Mouse (Mus musculus) myocyte (in vitro differentiated cells): ENCODE results near the gene Nrd1. TPM values are rescaled to one million over a fixed set of nuclear protein-coding genes. Genes with fewer than 3 reads are reported as not detected.

Source experiments
- H3K27me3 ChIP-seq: one replicate; pipeline ENCODE4 v1.6.1; 2011; ENCODE audit not compliant: control insufficient read depth, insufficient read depth, insufficient read length
- H3K36me3 ChIP-seq: one replicate; pipeline ENCODE4 v1.6.1; 2011; ENCODE audit not compliant: control insufficient read depth, insufficient read depth
- H3K4me2 ChIP-seq: one replicate; pipeline ENCODE4 v1.6.1; 2011; ENCODE audit warnings: low read depth, control low read depth
- H3K4me3 ChIP-seq: one replicate; pipeline ENCODE4 v1.5.1; 2011; ENCODE audit warnings: mild to moderate bottlenecking, control low read depth, moderate library complexity
- H3K79me2 ChIP-seq: one replicate; pipeline ENCODE4 v1.6.1; 2011; ENCODE audit not compliant: control insufficient read depth, insufficient read depth
- H3ac ChIP-seq: one replicate; pipeline ENCODE4 v1.6.1; 2011; ENCODE audit not compliant: control insufficient read depth, insufficient read length
- CEBPB ChIP-seq: IDR thresholded peaks from 2 replicates; pipeline ENCODE4 v1.6.1; 2011; ENCODE audit warnings: mild to moderate bottlenecking, moderate library complexity; ENCODE audit not compliant: poor library complexity, insufficient read depth, severe bottlenecking
- E2F4 ChIP-seq: IDR thresholded peaks from one replicate; pipeline ENCODE4 v1.6.1; 2011; ENCODE audit warnings: mild to moderate bottlenecking, control low read depth, moderate library complexity; ENCODE audit not compliant: insufficient read depth
- MAX ChIP-seq: IDR thresholded peaks from one replicate; pipeline ENCODE4 v1.6.1; 2011; ENCODE audit warnings: low read depth, mild to moderate bottlenecking, control low read depth
- MYOD1 ChIP-seq, 3 experiments: IDR thresholded peaks; one replicate each; pipeline ENCODE4 v1.6.1; 2011; ENCODE audit warnings: control low read depth in 2 of 3, low read depth in 2 of 3, mild to moderate bottlenecking in 2 of 3, moderate library complexity in 1 of 3; ENCODE audit not compliant: insufficient read length in 2 of 3, control insufficient read depth in 1 of 3
- MYOG ChIP-seq, 3 experiments: IDR thresholded peaks; one replicate each; pipeline ENCODE4 v1.6.1; 2011; ENCODE audit warnings: control low read depth in 2 of 3, low read depth in 2 of 3, mild to moderate bottlenecking in 2 of 3; ENCODE audit not compliant: insufficient read length in 2 of 3, control insufficient read depth in 1 of 3, insufficient read depth in 1 of 3
- POLR2A ChIP-seq: IDR thresholded peaks from one replicate; pipeline ENCODE4 v1.6.1; 2011; ENCODE audit warnings: low read depth, mild to moderate bottlenecking, control low read depth, moderate library complexity; ENCODE audit not compliant: insufficient read length
- POLR2AphosphoS2 ChIP-seq: IDR thresholded peaks from one replicate; pipeline ENCODE4 v1.6.1; 2011; ENCODE audit warnings: low read depth, control low read depth; ENCODE audit not compliant: insufficient read length
- REST ChIP-seq: IDR thresholded peaks from one replicate; pipeline ENCODE4 v1.6.1; 2011; ENCODE audit warnings: mild to moderate bottlenecking, control low read depth, moderate library complexity; ENCODE audit not compliant: insufficient read depth, insufficient read length
- SRF ChIP-seq: IDR thresholded peaks from one replicate; pipeline ENCODE4 v1.6.1; 2011; ENCODE audit warnings: low read depth; ENCODE audit not compliant: control insufficient read depth, insufficient read length
- TCF12 ChIP-seq: IDR thresholded peaks from one replicate; pipeline ENCODE4 v1.6.1; 2011; ENCODE audit warnings: mild to moderate bottlenecking, control low read depth; ENCODE audit not compliant: poor library complexity, insufficient read depth, severe bottlenecking
- TCF3 ChIP-seq: IDR thresholded peaks from one replicate; pipeline ENCODE4 v1.6.1; 2011; ENCODE audit warnings: low read depth, control low read depth; ENCODE audit not compliant: insufficient read length
- USF1 ChIP-seq: IDR thresholded peaks from one replicate; pipeline ENCODE4 v1.6.1; 2011; ENCODE audit warnings: low read depth, mild to moderate bottlenecking, control low read depth, moderate library complexity
- polyA plus RNA-seq: library from polyadenylated mRNA; unstranded; fragments of >200 nt; fragmentation: generic; extraction: Trizol; gene quantifications from one replicate; pipeline ENCODE4 v1.2.1, GENCODE M21; 2012; ENCODE audit warnings: missing spikeins

Nrd1 gene
- polyA plus RNA-seq, 1 experiment: 55.8 TPM

- no peak for TF ChIP-seq REST
- no peak for TF ChIP-seq E2F4
- no peak for TF ChIP-seq TCF12
- TF ChIP-seq POLR2A: no peak
- peak in 1 of 3 experiments; percentile 35 for TF ChIP-seq MYOD1 (IDR thresholded peaks at IDR 0.05; ENCODE audit: control insufficient read depth in 1 of 3, insufficient read length in 2 of 3, low read depth in 2 of 3)
- TF ChIP-seq MYOG (IDR thresholded peaks at IDR 0.05; ENCODE audit: control insufficient read depth in 1 of 3, insufficient read depth in 1 of 3, insufficient read length in 2 of 3, low read depth in 2 of 3): peak in 2 of 3 experiments; percentile 23 to 26
- no peak for TF ChIP-seq CEBPB
- no peak overlapping the region for H3K4me3 ChIP-seq
Measured at GRCm38 (mm10) chr4:109030266-109030665, 29.8 kb downstream of the Nrd1 start.

GRCm38 (mm10) chr4:109036327-109036726, 35.9 kb downstream of the Nrd1 start:
- Histone ChIP-seq H3ac (no peak overlapping the region), H3K4me3 (no peak overlapping the region), H3K27me3 (no peaks in the 10 kb centered on the region), H3K79me2 (no peaks in the 10 kb centered on the region), H3K36me3 (peaks cover 32% of the 10 kb centered on the region), H3K4me2 (no peak overlapping the region)
- TF ChIP-seq REST: no peak

More at GRCm38 (mm10) chr4:109030266-109030665, 29.8 kb downstream of the Nrd1 start:
- Histone ChIP-seq H3K36me3 (peaks cover 55% of the 10 kb centered on the region), H3K27me3 (no peaks in the 10 kb centered on the region), H3K4me2 (peak overlapping the region; percentile 10), H3K79me2 (no peaks in the 10 kb centered on the region), H3ac (no peak overlapping the region)

- Histone ChIP-seq H3K4me2 (no peak overlapping the region), H3K27me3 (no peaks in the 10 kb centered on the region), H3K36me3 (peaks cover 35% of the 10 kb centered on the region), H3K79me2 (no peaks in the 10 kb centered on the region), H3ac (no peak overlapping the region), H3K4me3 (no peak overlapping the region)
- TF ChIP-seq POLR2AphosphoS2 (no peak), CEBPB (no peak)
Measured at GRCm38 (mm10) chr4:109042739-109043138, 42.3 kb downstream of the Nrd1 start.

- Histone ChIP-seq H3K79me2 (no peaks in the 10 kb centered on the region), H3K4me3 (no peak overlapping the region), H3K4me2 (no peak overlapping the region), H3K27me3 (no peaks in the 10 kb centered on the region), H3ac (no peak overlapping the region), H3K36me3 (peaks cover 40% of the 10 kb centered on the region)
- TF ChIP-seq MAX: no peak
- no peak for TF ChIP-seq TCF12
Measured at GRCm38 (mm10) chr4:109043294-109043693, 42.8 kb downstream of the Nrd1 start.

DNA sequence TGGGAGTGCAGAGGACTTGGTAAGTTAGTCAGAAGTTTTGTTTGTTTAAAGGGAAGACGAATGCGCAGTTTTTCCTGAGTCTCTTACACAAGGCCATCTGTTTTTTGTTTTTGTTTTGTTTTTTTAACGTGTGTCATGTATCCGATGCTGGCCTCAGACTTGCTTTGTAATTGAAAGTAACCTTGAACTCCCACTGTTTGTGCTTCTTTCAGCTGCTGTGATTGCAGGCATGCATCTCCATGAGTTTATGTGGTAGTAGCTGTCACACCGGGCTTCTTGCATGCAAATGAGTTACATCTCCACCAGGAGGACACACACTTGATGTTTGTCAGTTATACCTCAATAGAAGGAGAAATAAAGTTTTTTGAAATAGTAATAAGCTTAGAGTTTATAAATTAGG, 43.3 kb downstream of the Nrd1 start:
- no peak overlapping the region for H3K4me3 ChIP-seq
- no peaks in the 10 kb centered on the region for H3K79me2 ChIP-seq
- no peak for TF ChIP-seq USF1
- TF ChIP-seq CEBPB: no peak
- no peak for TF ChIP-seq TCF12
- no peak for TF ChIP-seq E2F4
- no peak for TF ChIP-seq POLR2AphosphoS2
- no peak for TF ChIP-seq TCF3
- no peak for TF ChIP-seq MYOD1 (IDR thresholded peaks at IDR 0.05; ENCODE audit: control insufficient read depth in 1 of 3, insufficient read length in 2 of 3, low read depth in 2 of 3)
- TF ChIP-seq SRF: no peak
- TF ChIP-seq REST: no peak
- TF ChIP-seq MAX: no peak
- TF ChIP-seq POLR2A: no peak
- TF ChIP-seq MYOG (IDR thresholded peaks at IDR 0.05; ENCODE audit: control insufficient read depth in 1 of 3, insufficient read depth in 1 of 3, insufficient read length in 2 of 3, low read depth in 2 of 3): no peak
- H3K36me3 ChIP-seq: peaks cover 42% of the 10 kb centered on the region
- no peak overlapping the region for H3K4me2 ChIP-seq
- no peaks in the 10 kb centered on the region for H3K27me3 ChIP-seq
- H3ac ChIP-seq: no peak overlapping the region

- Histone ChIP-seq H3K27me3 (no peaks in the 10 kb centered on the region), H3K36me3 (peaks cover 37% of the 10 kb centered on the region), H3K4me3 (no peak overlapping the region), H3ac (no peak overlapping the region), H3K79me2 (no peaks in the 10 kb centered on the region), H3K4me2 (no peak overlapping the region)
- no peak for TF ChIP-seq MAX
- TF ChIP-seq CEBPB: no peak
- TF ChIP-seq E2F4: no peak
- no peak for TF ChIP-seq REST
Measured at GRCm38 (mm10) chr4:109048258-109048657, 47.8 kb downstream of the Nrd1 start.
